Mouse (Mus musculus) embryonic facial prominence, embryonic 15.5 days (tissue): ENCODE measurements around the gene Gtf2f1. TPM values are rescaled to one million over a fixed set of nuclear protein-coding genes. Genes with fewer than 3 reads are reported as not detected.
A peak's percentile ranks its signal among the peaks of the same experiment; 100 is the strongest.
"Not testable (repeated sequence)": the region's sequence is repeated elsewhere in the genome, so short reads cannot be mapped to it uniquely, and the experiment has no call there.

Experiments
- ATAC-seq: fragments of 200-750 bp; cut with Nextera tagmentation; 2 replicates; pipeline ENCODE4 v1.8.0; 2017; ENCODE audit warnings: low read depth, moderate TSS enrichment; ENCODE audit not compliant: insufficient number of reproducible peaks, low FRiP score, low TSS enrichment
- H3K27ac ChIP-seq: fragments of 300-500 bp; sonication (generic); replicated peaks from 2 replicates; pipeline ENCODE4 v1.5.1; 2015; ENCODE audit warnings: mild to moderate bottlenecking, inconsistent platforms
- H3K27me3 ChIP-seq: fragments of 300-500 bp; sonication (generic); 2 replicates; pipeline ENCODE4 v1.6.1; 2015; ENCODE audit warnings: inconsistent platforms
- H3K36me3 ChIP-seq: fragments of 300-500 bp; sonication (generic); 2 replicates; pipeline ENCODE4 v1.6.1; 2015; ENCODE audit warnings: mild to moderate bottlenecking, inconsistent platforms
- H3K4me1 ChIP-seq: fragments of 300-500 bp; sonication (generic); 2 replicates; pipeline ENCODE4 v1.6.1; 2015; ENCODE audit warnings: inconsistent platforms
- H3K4me2 ChIP-seq: fragments of 300-500 bp; sonication (generic); replicated peaks from 2 replicates; pipeline ENCODE4 v1.6.1; 2015; ENCODE audit warnings: mild to moderate bottlenecking, inconsistent platforms
- H3K4me3 ChIP-seq: fragments of 300-500 bp; sonication (generic); replicated peaks from 2 replicates; pipeline ENCODE4 v1.5.1; 2015; ENCODE audit warnings: mild to moderate bottlenecking, inconsistent platforms
- H3K9ac ChIP-seq: fragments of 300-500 bp; sonication (generic); 2 replicates; pipeline ENCODE4 v1.6.1; 2015; ENCODE audit warnings: inconsistent platforms
- H3K9me3 ChIP-seq: fragments of 300-500 bp; sonication (generic); replicated peaks from 2 replicates; pipeline ENCODE4 v1.6.1; 2016; ENCODE audit warnings: inconsistent platforms
- WGBS: fragments of 180-500 bp; shearing (Covaris S2); methylation state at CpG from one replicate; pipeline ENCODE4 v1.1.7; 2015; 5-methylcytosine and 5-hydroxymethylcytosine counted together
- polyA plus RNA-seq: library from polyadenylated mRNA; unstranded; fragments of >200 nt; fragmentation: Nextera tagmentation; extraction: Ambion mirVana; gene quantifications from 2 replicates; pipeline ENCODE4 v1.2.1, GENCODE M21; 2015

Gtf2f1 gene
- polyA plus RNA-seq, result 64.3 and 68.2 TPM in 2 replicates

GRCm38 (mm10) chr17:57011236-57012141 lies at the start of gene Gtf2f1, which contains the start of gene Gm17949:
TSS of gene Gtf2f1 (minus strand) at chr17:57011288.
TSS of gene Gm17949 (plus strand) at chr17:57011469.
- peak within 1 kb of the TSS; percentile 80 for H3K4me3 ChIP-seq
- peak within 1 kb of the TSS; percentile 98 for H3K27ac ChIP-seq
- H3K4me2 ChIP-seq, result peak within 1 kb of the TSS; percentile 85
- no peaks in the 10 kb centered on the region for H3K27me3 ChIP-seq
- H3K9me3 ChIP-seq, result no peaks in the 10 kb centered on the region
- peak within 1 kb of the TSS; percentile 81 for H3K9ac ChIP-seq
- under 1% methylated on average over 51 of the region's 51 CpGs for WGBS
- H3K4me1 ChIP-seq, result peaks cover 21% of the 10 kb centered on the region
- ATAC-seq, result peak; percentile 92
- peaks cover 24% of the 10 kb centered on the region for H3K36me3 ChIP-seq

GRCm38 (mm10) chr17:57060231-57060801 lies 49.2 kb upstream of the Gtf2f1 start:
- peaks cover 22% of the 10 kb centered on the region for H3K4me1 ChIP-seq
- H3K4me3 ChIP-seq, result peak overlapping the region; percentile 79
- no peaks in the 10 kb centered on the region for H3K36me3 ChIP-seq
- peak overlapping the region; percentile 88 for H3K4me2 ChIP-seq
- under 1% methylated on average over 44 of the region's 44 CpGs for WGBS
- H3K9me3 ChIP-seq, result no peaks in the 10 kb centered on the region
- peak; percentile 90 for ATAC-seq
- peak overlapping the region; percentile 48 for H3K27ac ChIP-seq
- no peak overlapping the region for H3K9ac ChIP-seq
- peaks cover 36% of the 10 kb centered on the region for H3K27me3 ChIP-seq

- peak within 1 kb of the TSS; percentile 48 for H3K27ac ChIP-seq
- H3K9me3 ChIP-seq, result no peaks in the 10 kb centered on the region
- H3K9ac ChIP-seq, result peak within 1 kb of the TSS; percentile 48
- WGBS, result under 1% methylated on average over 43 of the region's 45 CpGs
- H3K36me3 ChIP-seq, result no peaks in the 10 kb centered on the region
- H3K27me3 ChIP-seq, result peaks cover 31% of the 10 kb centered on the region
- H3K4me2 ChIP-seq, result peak within 1 kb of the TSS; percentile 88
- H3K4me1 ChIP-seq, result peaks cover 22% of the 10 kb centered on the region
- peak within 1 kb of the TSS; percentile 79 for H3K4me3 ChIP-seq
- ATAC-seq, result peak; percentile 78
These were observed 48.4 kb upstream of the Gtf2f1 start, which contains the start of gene Slc25a23 for GRCm38 (mm10) chr17:57059486-57059977. TSS of gene Slc25a23 (minus strand) at chr17:57059863.

- Histone ChIP-seq H3K27me3 (peaks cover 26% of the 10 kb centered on the region), H3K9ac (peak within 1 kb of the TSS; percentile 48), H3K27ac (peak within 1 kb of the TSS; percentile 48; the same call in 1 of the 2 replicates), H3K9me3 (no peaks in the 10 kb centered on the region), H3K4me3 (peak within 1 kb of the TSS; percentile 79), H3K36me3 (no peaks in the 10 kb centered on the region), H3K4me1 (peaks cover 22% of the 10 kb centered on the region), H3K4me2 (peak within 1 kb of the TSS; percentile 88)
- ATAC-seq, result no peak; the same call in 1 of the 2 replicates
- WGBS, result 0% methylated on average over 21 of the region's 22 CpGs
These were observed 47.9 kb upstream of the Gtf2f1 start, which contains the start of gene Crb3 for GRCm38 (mm10) chr17:57058891-57059485. TSS of gene Crb3 (plus strand) at chr17:57059105.

- Histone ChIP-seq H3K4me2 (no peak overlapping the region), H3K9me3 (no peaks in the 10 kb centered on the region), H3K9ac (no peak overlapping the region), H3K4me3 (no peak overlapping the region), H3K36me3 (peaks cover 10% of the 10 kb centered on the region; the same call in 1 of the 2 replicates), H3K4me1 (peaks cover 17% of the 10 kb centered on the region), H3K27me3 (peaks cover 4% of the 10 kb centered on the region), H3K27ac (no peak overlapping the region)
- 84% methylated on average over 3 of the region's 3 CpGs for WGBS
- ATAC-seq, result no peak
These were observed 45.2 kb upstream of the Gtf2f1 start for GRCm38 (mm10) chr17:57056246-57056645.

- H3K4me2 ChIP-seq, H3K9ac ChIP-seq, H3K27ac ChIP-seq, H3K4me3 ChIP-seq, H3K9me3 ChIP-seq, H3K27me3 ChIP-seq, ATAC-seq, H3K4me1 ChIP-seq: not testable (repeated sequence)
- peaks cover 19% of the 10 kb centered on the region for H3K36me3 ChIP-seq
- WGBS, result 85% methylated on average over 4 of the region's 4 CpGs
These were observed 40.6 kb upstream of the Gtf2f1 start for GRCm38 (mm10) chr17:57051679-57052078.

- no peak for ATAC-seq
- Histone ChIP-seq H3K4me1 (no peaks in the 10 kb centered on the region), H3K27me3 (no peaks in the 10 kb centered on the region), H3K4me2 (no peak overlapping the region), H3K9ac (no peak overlapping the region), H3K9me3 (no peaks in the 10 kb centered on the region), H3K4me3 (no peak overlapping the region), H3K36me3 (peaks cover 24% of the 10 kb centered on the region), H3K27ac (no peak overlapping the region)
- WGBS, result 99% methylated on average over 3 of the region's 3 CpGs
These were observed 37.7 kb upstream of the Gtf2f1 start for GRCm38 (mm10) chr17:57048816-57049215.

- Histone ChIP-seq H3K9ac (no peak overlapping the region), H3K4me3 (no peak overlapping the region), H3K4me2 (no peak overlapping the region), H3K4me1 (no peaks in the 10 kb centered on the region), H3K27ac (no peak overlapping the region), H3K9me3 (no peaks in the 10 kb centered on the region), H3K36me3 (peaks cover 16% of the 10 kb centered on the region), H3K27me3 (no peaks in the 10 kb centered on the region)
- ATAC-seq, result no peak
- WGBS, result 31% methylated on average over 5 of the region's 5 CpGs
These were observed 36.3 kb upstream of the Gtf2f1 start for GRCm38 (mm10) chr17:57047406-57047805.

GRCm38 (mm10) chr17:57041554-57041953 lies 30.5 kb upstream of the Gtf2f1 start, which contains the start of gene Slc25a41:
TSS of gene Slc25a41 (minus strand) at chr17:57041654.
- Histone ChIP-seq H3K4me1 (no peaks in the 10 kb centered on the region), H3K9me3 (no peaks in the 10 kb centered on the region), H3K27me3 (0 out of 2 replicates have a peak, but pooled peaks cover 6% of the 10 kb centered on the region), H3K36me3 (peaks cover 5% of the 10 kb centered on the region; the same call in 1 of the 2 replicates), H3K9ac (no peak within 1 kb of the TSS), H3K4me3 (no peak within 1 kb of the TSS), H3K27ac (no peak within 1 kb of the TSS), H3K4me2 (no peak within 1 kb of the TSS)
- WGBS, result 63% methylated on average over 8 of the region's 8 CpGs
- no peak for ATAC-seq

- no peak overlapping the region for H3K27ac ChIP-seq
- no peak overlapping the region for H3K4me2 ChIP-seq
- WGBS, result 40% methylated on average over 8 of the region's 8 CpGs
- 0 out of 2 replicates have a peak, but pooled peaks cover 6% of the 10 kb centered on the region for H3K27me3 ChIP-seq
- H3K4me3 ChIP-seq, result no peak overlapping the region
- no peak for ATAC-seq
- no peak overlapping the region for H3K9ac ChIP-seq
- no peaks in the 10 kb centered on the region for H3K4me1 ChIP-seq
- no peaks in the 10 kb centered on the region for H3K9me3 ChIP-seq
- H3K36me3 ChIP-seq, result no peaks in the 10 kb centered on the region
These were observed 27.9 kb upstream of the Gtf2f1 start for GRCm38 (mm10) chr17:57038978-57039377.
